Mouse (Mus musculus) midbrain, embryonic 11.5 days (tissue): ENCODE measurements at regions not wholly inside any gene's neighbourhood (a gene's known extent, or its start where the extent isn't known, plus 50 kb on each side); places are given as distances from the start of the nearest gene placed in this dataset.

ENCODE experiments used
- ATAC-seq: fragments of 200-750 bp; cut with Nextera tagmentation; 2 replicates; pipeline ENCODE4 v1.8.0; 2017; ENCODE audit warnings: moderate TSS enrichment, moderate library complexity; ENCODE audit not compliant: low FRiP score
- DNase-seq: peaks from one replicate; pipeline ENCODE4 v3.0.0; 2015; ENCODE audit warnings: low spot score; ENCODE audit errors: missing footprints
- H3K27ac ChIP-seq: fragments of 300-500 bp; sonication (generic); 2 replicates; pipeline ENCODE4 v1.5.1; 2014; ENCODE audit warnings: low read depth, low read length
- H3K27me3 ChIP-seq: fragments of 300-500 bp; sonication (generic); 2 replicates; pipeline ENCODE4 v1.6.1; 2014; ENCODE audit warnings: mild to moderate bottlenecking, low read length, moderate library complexity, mixed read lengths; ENCODE audit not compliant: control insufficient read depth, insufficient read depth
- H3K36me3 ChIP-seq: fragments of 300-500 bp; sonication (generic); 2 replicates; pipeline ENCODE4 v1.6.1; 2014; ENCODE audit warnings: mild to moderate bottlenecking, low read length, moderate library complexity, mixed read lengths; ENCODE audit not compliant: control insufficient read depth, insufficient read depth
- H3K4me1 ChIP-seq: fragments of 300-500 bp; sonication (generic); 2 replicates; pipeline ENCODE4 v1.6.1; 2014; ENCODE audit warnings: low read length; ENCODE audit not compliant: control insufficient read depth, insufficient read depth
- H3K4me2 ChIP-seq: fragments of 300-500 bp; sonication (generic); 2 replicates; pipeline ENCODE4 v1.6.1; 2014; ENCODE audit warnings: mild to moderate bottlenecking, moderate library complexity
- H3K4me3 ChIP-seq: fragments of 300-500 bp; sonication (generic); 2 replicates; pipeline ENCODE4 v1.5.1; 2014; ENCODE audit warnings: low read depth, low read length
- H3K9ac ChIP-seq: fragments of 300-500 bp; sonication (generic); 2 replicates; pipeline ENCODE4 v1.6.1; 2014; ENCODE audit warnings: low read length
- H3K9me3 ChIP-seq: fragments of 300-500 bp; sonication (generic); 2 replicates; pipeline ENCODE4 v1.6.1; 2016; ENCODE audit warnings: low read length; ENCODE audit not compliant: control insufficient read depth
- WGBS: fragments of 180-500 bp; shearing (Covaris S2); extraction: QIAGEN DNeasy Blood & Tissue Kit; methylation state at CpG from one replicate; pipeline ENCODE4 v1.1.7; 2014; 5-methylcytosine and 5-hydroxymethylcytosine counted together

DNA sequence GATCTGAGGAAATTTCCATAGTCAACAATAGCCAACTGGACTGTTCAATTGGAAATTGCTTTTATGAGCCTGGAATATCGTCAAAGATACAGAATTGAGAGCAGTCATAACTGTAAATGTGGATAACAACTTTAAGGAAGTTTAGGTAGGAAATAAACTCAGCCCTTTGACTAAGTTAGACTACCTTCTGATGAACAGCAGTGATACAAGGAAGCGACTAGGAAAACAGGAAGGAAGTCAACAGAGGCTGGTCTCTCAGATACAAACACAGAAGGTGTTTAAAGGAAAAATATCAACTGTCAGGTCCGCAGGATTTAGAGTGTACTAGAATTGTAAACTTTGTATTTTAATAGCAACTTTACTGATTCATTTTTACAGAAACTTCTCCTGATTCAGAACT, 721.1 kb downstream of the Kcna4 start:
- no peak for ATAC-seq
- H3K27me3 ChIP-seq, result no peaks in the 10 kb centered on the region
- H3K4me3 ChIP-seq, result no peak overlapping the region
- H3K4me2 ChIP-seq, result no peak overlapping the region
- H3K36me3 ChIP-seq, result no peaks in the 10 kb centered on the region
- H3K27ac ChIP-seq, result no peak overlapping the region
- H3K9ac ChIP-seq, result no peak overlapping the region
- no peaks in the 10 kb centered on the region for H3K9me3 ChIP-seq
- peak; percentile 28 for DNase-seq
- WGBS, result 86% methylated on average over 3 of the region's 3 CpGs
- no peaks in the 10 kb centered on the region for H3K4me1 ChIP-seq

DNA sequence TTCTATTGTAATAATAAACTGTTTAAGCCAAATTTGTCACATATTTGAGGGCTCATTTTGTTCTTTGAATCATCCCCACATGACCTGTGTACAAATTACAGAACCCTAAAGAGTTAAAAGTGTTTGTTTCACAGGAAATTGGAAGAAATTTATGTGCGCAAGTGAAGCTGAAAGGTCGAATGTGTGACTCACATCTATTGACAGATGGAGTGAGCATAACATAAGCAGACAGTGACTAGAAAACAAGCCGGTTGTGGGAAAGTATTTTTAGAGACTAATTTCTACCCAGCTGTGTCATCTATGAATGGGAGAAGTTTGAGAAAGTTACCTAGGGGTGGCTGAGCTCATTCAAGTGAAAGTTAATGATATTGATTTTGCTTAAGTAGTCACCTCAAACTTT, 732.8 kb downstream of the Kcna4 start:
- no peaks in the 10 kb centered on the region for H3K36me3 ChIP-seq
- no peaks in the 10 kb centered on the region for H3K27me3 ChIP-seq
- no peaks in the 10 kb centered on the region for H3K9me3 ChIP-seq
- no peak overlapping the region for H3K27ac ChIP-seq
- H3K4me3 ChIP-seq, result no peak overlapping the region
- ATAC-seq, result no peak
- no peaks in the 10 kb centered on the region for H3K4me1 ChIP-seq
- 72% methylated on average over 3 of the region's 3 CpGs for WGBS
- DNase-seq, result peak; percentile 26
- H3K9ac ChIP-seq, result no peak overlapping the region
- no peak overlapping the region for H3K4me2 ChIP-seq

DNA sequence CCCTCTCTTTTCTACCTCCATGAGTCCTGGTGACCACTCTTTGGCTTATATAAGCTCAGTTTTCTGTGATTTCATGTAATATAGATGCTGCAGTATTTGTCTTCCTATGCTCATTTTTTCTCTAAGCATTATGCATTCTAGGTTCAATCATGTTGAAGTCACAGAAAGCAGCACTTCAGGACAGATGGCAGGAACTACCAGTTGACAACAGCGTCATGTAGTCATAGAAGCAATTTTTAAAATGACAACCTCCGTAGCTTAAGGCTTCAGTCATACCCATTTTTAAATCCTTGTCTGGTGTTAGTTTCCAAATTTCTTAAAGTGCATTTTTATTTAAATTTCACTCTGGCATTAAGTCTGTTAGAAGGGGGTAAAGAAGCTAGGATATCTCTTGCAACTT, 740.2 kb downstream of the Kcna4 start:
- no peak overlapping the region for H3K4me2 ChIP-seq
- peaks cover 5% of the 10 kb centered on the region; the same call in 1 of the 2 replicates for H3K4me1 ChIP-seq
- H3K27me3 ChIP-seq, result no peaks in the 10 kb centered on the region
- H3K4me3 ChIP-seq, result no peak overlapping the region
- H3K9ac ChIP-seq, result no peak overlapping the region
- 95% methylated on average over 2 of the region's 2 CpGs for WGBS
- ATAC-seq (no peak), DNase-seq (no peak)
- no peaks in the 10 kb centered on the region for H3K36me3 ChIP-seq
- H3K9me3 ChIP-seq, result no peaks in the 10 kb centered on the region
- H3K27ac ChIP-seq, result no peak overlapping the region

DNA sequence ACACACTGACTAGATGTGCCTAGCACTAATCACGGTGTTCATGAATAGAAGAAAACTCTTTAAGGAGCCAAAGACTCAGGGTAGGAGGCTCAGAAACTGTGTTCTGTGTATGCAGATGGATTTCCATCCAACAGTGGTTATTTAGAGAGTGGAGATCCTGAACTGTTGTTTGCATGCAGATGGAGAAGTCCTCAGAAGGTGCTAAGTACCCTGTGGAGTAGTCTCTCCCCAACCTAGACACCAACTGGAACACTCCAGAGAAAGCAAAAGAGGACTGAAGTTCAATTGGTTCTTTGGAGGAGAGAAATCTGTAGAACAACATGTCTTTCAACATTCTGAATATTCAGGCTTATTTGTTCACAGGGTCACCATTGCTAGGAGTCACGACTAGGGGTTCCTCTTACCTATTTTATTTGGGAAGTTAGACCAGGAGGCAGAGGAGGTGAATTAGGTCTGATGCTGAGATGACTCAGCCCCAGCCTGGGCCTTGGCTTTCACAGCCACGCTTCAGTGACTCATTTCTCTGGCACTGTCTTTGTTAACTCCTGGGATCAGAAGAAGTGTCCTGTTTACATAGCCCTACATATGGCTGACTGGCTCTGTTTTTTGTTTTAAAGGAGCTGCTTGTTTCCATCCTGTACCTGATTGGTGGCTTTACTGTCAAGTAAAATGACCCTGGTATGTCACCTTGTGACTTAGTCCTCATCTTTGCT, 742.0 kb downstream of the Kcna4 start:
- WGBS, result 62% methylated on average over 3 of the region's 3 CpGs
- H3K27ac ChIP-seq, result no peak overlapping the region
- ATAC-seq (peak; percentile 67), DNase-seq (no peak)
- H3K27me3 ChIP-seq, result no peaks in the 10 kb centered on the region
- no peak overlapping the region for H3K9ac ChIP-seq
- no peak overlapping the region for H3K4me2 ChIP-seq
- H3K9me3 ChIP-seq, result no peaks in the 10 kb centered on the region
- H3K36me3 ChIP-seq, result no peaks in the 10 kb centered on the region
- H3K4me1 ChIP-seq, result peaks cover 5% of the 10 kb centered on the region; the same call in 1 of the 2 replicates
- no peak overlapping the region for H3K4me3 ChIP-seq

DNA sequence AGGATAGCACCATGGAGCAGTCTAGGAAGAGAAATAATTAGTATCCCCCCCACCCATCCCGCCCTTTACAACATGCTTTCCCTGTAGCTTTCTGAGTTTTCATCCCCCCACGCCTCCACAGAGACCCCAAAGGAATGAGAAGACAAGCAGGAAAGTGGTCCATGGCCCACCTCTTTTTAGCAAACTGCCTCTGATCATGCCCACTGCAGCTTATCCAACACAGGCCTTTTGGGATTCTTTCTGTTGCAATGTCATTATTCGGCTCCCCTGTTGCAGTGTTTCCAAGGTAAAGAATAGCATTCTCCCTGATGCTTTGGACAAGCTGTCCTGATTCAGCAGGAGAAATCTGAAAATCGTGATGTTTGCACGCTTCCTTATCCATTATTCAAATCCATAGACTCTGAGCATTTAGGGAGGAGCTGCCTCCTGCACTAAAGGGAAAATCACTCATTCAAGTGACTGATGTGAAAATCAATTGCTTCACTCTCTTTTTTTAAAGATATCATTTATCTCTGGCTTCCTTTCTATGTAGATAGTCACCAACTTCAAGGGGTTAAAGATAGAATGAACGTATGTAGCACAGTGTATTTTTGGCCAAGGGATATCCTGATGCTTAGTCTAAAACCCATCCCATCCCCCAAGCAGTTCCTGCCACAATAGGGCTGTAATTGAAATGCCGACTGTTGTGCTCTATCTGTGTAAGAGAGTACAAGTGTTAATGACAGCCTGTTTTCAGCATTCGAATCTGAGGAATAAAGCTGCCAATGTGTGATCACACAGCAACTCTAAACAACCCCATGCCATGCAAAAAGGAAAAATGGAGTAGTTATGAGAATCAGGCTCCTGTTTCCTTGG, 743.1 kb downstream of the Kcna4 start:
- H3K4me2 ChIP-seq, result no peak overlapping the region
- H3K27me3 ChIP-seq, result no peaks in the 10 kb centered on the region
- no peak overlapping the region for H3K4me3 ChIP-seq
- peaks cover 5% of the 10 kb centered on the region; the same call in 1 of the 2 replicates for H3K4me1 ChIP-seq
- no peaks in the 10 kb centered on the region for H3K9me3 ChIP-seq
- peak; percentile 69; the same call in 1 of the 2 replicates for ATAC-seq
- H3K27ac ChIP-seq, result no peak overlapping the region
- H3K9ac ChIP-seq, result no peak overlapping the region
- DNase-seq, result no peak
- 47% methylated on average over 8 of the region's 8 CpGs for WGBS
- H3K36me3 ChIP-seq, result no peaks in the 10 kb centered on the region

DNA sequence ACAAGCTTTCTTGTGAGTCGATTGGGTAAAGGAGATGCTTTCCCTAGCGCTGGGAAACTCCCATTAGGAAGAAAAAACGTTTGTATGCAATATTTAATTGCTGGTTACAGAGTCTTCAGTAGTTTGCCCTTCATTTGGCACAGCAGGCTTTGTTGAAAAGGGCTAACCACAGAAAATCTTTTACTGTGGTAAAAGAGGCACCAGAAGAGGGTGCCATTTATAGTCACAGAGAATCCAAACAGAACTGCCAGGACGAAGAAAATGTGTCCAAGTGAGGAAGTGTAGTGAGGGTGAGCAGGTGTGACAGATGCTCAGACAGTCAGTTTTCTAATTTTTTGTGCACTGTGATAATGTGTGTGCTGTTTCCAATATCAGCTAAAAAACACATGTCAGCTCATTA, 744.4 kb downstream of the Kcna4 start:
- ATAC-seq (no peak), DNase-seq (no peak)
- Histone ChIP-seq H3K9ac (no peak overlapping the region), H3K4me1 (peaks cover 5% of the 10 kb centered on the region; the same call in 1 of the 2 replicates), H3K9me3 (no peaks in the 10 kb centered on the region), H3K27me3 (no peaks in the 10 kb centered on the region), H3K4me2 (no peak overlapping the region), H3K36me3 (no peaks in the 10 kb centered on the region), H3K4me3 (no peak overlapping the region), H3K27ac (no peak overlapping the region)
- 65% methylated on average over 4 of the region's 4 CpGs for WGBS

DNA sequence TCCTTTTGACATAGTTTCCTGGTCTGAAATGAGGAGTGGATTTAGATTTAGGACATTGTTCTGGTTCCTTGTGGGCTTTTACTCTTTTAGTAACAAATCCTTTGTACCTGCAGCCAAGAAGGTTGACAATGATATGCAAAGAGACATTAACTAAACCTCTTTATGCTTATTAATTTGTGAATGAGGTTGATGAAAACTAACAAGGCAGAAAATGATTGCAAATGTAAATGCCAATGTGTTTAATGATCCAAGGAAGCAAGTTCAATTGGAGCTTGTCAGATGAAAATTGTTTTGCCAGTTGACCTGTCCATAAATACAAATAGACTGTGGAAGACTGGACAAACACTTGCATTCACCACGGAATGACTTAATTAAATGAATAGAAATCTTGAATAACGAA, 751.6 kb downstream of the Kcna4 start:
- no peaks in the 10 kb centered on the region for H3K9me3 ChIP-seq
- no peaks in the 10 kb centered on the region for H3K27me3 ChIP-seq
- DNase-seq, result no peak
- WGBS, result 75% methylated on average over 2 of the region's 2 CpGs
- no peak overlapping the region for H3K27ac ChIP-seq
- no peak overlapping the region for H3K4me2 ChIP-seq
- H3K9ac ChIP-seq, result no peak overlapping the region
- H3K4me3 ChIP-seq, result no peak overlapping the region
- no peak for ATAC-seq
- no peaks in the 10 kb centered on the region for H3K4me1 ChIP-seq
- no peaks in the 10 kb centered on the region for H3K36me3 ChIP-seq

DNA sequence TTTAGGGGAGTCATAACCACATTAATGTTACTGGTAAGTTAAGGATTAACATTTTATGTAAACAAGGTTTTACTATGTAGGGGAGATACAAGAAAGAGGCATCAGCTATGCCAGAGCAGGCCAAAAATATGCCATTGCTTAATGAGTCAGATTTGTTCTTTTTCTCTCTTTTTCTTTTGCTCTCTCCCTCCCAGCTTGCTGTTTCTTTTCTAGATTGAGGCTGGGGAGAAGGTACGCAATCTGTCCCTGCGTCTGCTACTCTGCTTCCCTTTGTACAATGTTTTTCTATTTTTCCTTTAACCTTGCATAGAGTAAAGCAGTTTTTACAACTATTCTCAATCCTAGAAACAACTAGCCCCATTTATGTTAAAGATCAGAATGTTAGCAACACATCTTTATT, 754.4 kb downstream of the Kcna4 start:
- 90% methylated on average over 2 of the region's 2 CpGs for WGBS
- H3K27me3 ChIP-seq, result no peaks in the 10 kb centered on the region
- no peak overlapping the region for H3K4me3 ChIP-seq
- H3K4me2 ChIP-seq, result no peak overlapping the region
- H3K36me3 ChIP-seq, result no peaks in the 10 kb centered on the region
- no peaks in the 10 kb centered on the region for H3K9me3 ChIP-seq
- H3K9ac ChIP-seq, result no peak overlapping the region
- H3K27ac ChIP-seq, result no peak overlapping the region
- H3K4me1 ChIP-seq, result no peaks in the 10 kb centered on the region
- no peak for DNase-seq
- ATAC-seq, result no peak

DNA sequence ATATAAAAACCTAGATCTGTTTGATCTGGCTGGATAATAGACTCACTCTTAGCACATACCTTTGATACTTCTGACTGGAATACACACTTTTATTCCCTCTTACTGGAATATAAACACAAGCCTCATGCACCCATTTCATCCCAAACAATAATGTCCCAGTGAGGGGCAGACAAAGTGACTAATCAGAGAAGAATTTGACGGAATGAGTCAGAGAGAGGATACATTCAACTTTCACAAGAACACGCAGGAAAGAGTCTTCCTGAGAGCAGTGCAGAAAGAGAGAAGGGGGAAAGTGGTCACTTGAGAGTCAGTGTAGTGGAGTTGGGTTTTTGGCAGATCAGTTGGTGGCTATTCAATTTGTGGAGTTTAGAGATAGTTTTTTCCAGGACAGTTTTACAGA, 755.6 kb downstream of the Kcna4 start:
- Histone ChIP-seq H3K4me3 (no peak overlapping the region), H3K4me1 (no peaks in the 10 kb centered on the region), H3K27ac (no peak overlapping the region), H3K4me2 (no peak overlapping the region), H3K36me3 (no peaks in the 10 kb centered on the region), H3K27me3 (no peaks in the 10 kb centered on the region), H3K9me3 (no peaks in the 10 kb centered on the region), H3K9ac (no peak overlapping the region)
- ATAC-seq (no peak), DNase-seq (no peak)
- WGBS, result 83% methylated on average over 2 of the region's 2 CpGs
